Mouse (Mus musculus) liver, embryonic 16.5 days (tissue): ENCODE measurements around the gene Zfp583. TPM values are rescaled to one million over a fixed set of nuclear protein-coding genes. Genes with fewer than 3 reads are reported as not detected.

ENCODE experiments used
- ATAC-seq: fragments of 200-750 bp; cut with Nextera tagmentation; 2 replicates; pipeline ENCODE4 v1.8.0; 2017; ENCODE audit warnings: low read depth, mild to moderate bottlenecking, moderate number of reproducible peaks, moderate library complexity
- H3K27ac ChIP-seq: fragments of 300-500 bp; sonication (generic); 2 replicates; pipeline ENCODE4 v1.5.1; 2014; ENCODE audit warnings: mild to moderate bottlenecking, low read length
- H3K27me3 ChIP-seq: fragments of 300-500 bp; sonication (generic); 2 replicates; pipeline ENCODE4 v1.6.1; 2014; ENCODE audit warnings: low read depth, low read length, mixed read lengths; ENCODE audit not compliant: control insufficient read depth, insufficient read depth
- H3K36me3 ChIP-seq: fragments of 300-500 bp; sonication (generic); 2 replicates; pipeline ENCODE4 v1.6.1; 2014; ENCODE audit warnings: mild to moderate bottlenecking; ENCODE audit not compliant: control insufficient read depth, insufficient read depth
- H3K4me1 ChIP-seq: fragments of 300-500 bp; sonication (generic); 2 replicates; pipeline ENCODE4 v1.6.1; 2014; ENCODE audit warnings: low read depth, low read length, mixed read lengths; ENCODE audit not compliant: control insufficient read depth
- H3K4me2 ChIP-seq: fragments of 300-500 bp; sonication (generic); 2 replicates; pipeline ENCODE4 v1.6.1; 2014; ENCODE audit warnings: low read depth, low read length, mixed read lengths
- H3K4me3 ChIP-seq: fragments of 300-500 bp; sonication (generic); 2 replicates; pipeline ENCODE4 v1.5.1; 2014; ENCODE audit warnings: low read depth, mild to moderate bottlenecking, low read length
- H3K9ac ChIP-seq: fragments of 300-500 bp; sonication (generic); 2 replicates; pipeline ENCODE4 v1.6.1; 2014; ENCODE audit warnings: low read depth, low read length
- H3K9me3 ChIP-seq: fragments of 300-500 bp; sonication (generic); replicated peaks from 2 replicates; pipeline ENCODE4 v1.6.1; 2016; ENCODE audit warnings: low read length; ENCODE audit not compliant: control insufficient read depth
- WGBS: fragments of 180-500 bp; shearing (Covaris S2); extraction: QIAGEN DNeasy Blood & Tissue Kit; methylation state at CpG from one replicate; pipeline ENCODE4 v1.1.7; 2014; ENCODE audit not compliant: insufficient replicate concordance; 5-methylcytosine and 5-hydroxymethylcytosine counted together
- polyA plus RNA-seq: library from polyadenylated mRNA; unstranded; fragments of >200 nt; fragmentation: Nextera tagmentation; extraction: Ambion mirVana; gene quantifications from 2 replicates; pipeline ENCODE4 v1.2.1, GENCODE M21; 2015

Zfp583 gene
- polyA plus RNA-seq, 1 experiment from 2014 or later, result 0.45 TPM

GRCm38 (mm10) chr7:6277906-6278305 is 53.2 kb downstream of the Zfp583 start:
- no peak overlapping the region for H3K9ac ChIP-seq
- ATAC-seq, result peak; percentile 72
- no peaks in the 10 kb centered on the region for H3K9me3 ChIP-seq
- no peaks in the 10 kb centered on the region for H3K36me3 ChIP-seq
- 21% methylated on average over 3 of the region's 3 CpGs for WGBS
- H3K4me2 ChIP-seq, result no peak overlapping the region
- no peak overlapping the region for H3K4me3 ChIP-seq
- H3K27me3 ChIP-seq, result no peaks in the 10 kb centered on the region
- peaks cover 1% of the 10 kb centered on the region; the same call in 1 of the 2 replicates for H3K4me1 ChIP-seq
- H3K27ac ChIP-seq, result no peak overlapping the region

GRCm38 (mm10) chr7:6265695-6266094 is 65.4 kb downstream of the Zfp583 start:
- Histone ChIP-seq H3K4me2 (no peak overlapping the region), H3K9ac (no peak overlapping the region), H3K27me3 (no peaks in the 10 kb centered on the region), H3K4me1 (no peaks in the 10 kb centered on the region), H3K9me3 (no peaks in the 10 kb centered on the region), H3K4me3 (no peak overlapping the region), H3K36me3 (no peaks in the 10 kb centered on the region), H3K27ac (no peak overlapping the region)
- 41% methylated on average over 8 of the region's 8 CpGs for WGBS
- ATAC-seq, result no peak

Other genes starting within 250 kb of the Zfp583 start
- gene Zfp787, start 175.3 kb downstream of the Zfp583 start, polyA plus RNA-seq, result 9.7 and 10.0 TPM in 2 replicates
- 16.1 and 16.6 TPM in 2 replicates for gene Zfp444, start 159.1 kb downstream of the Zfp583 start, polyA plus RNA-seq
- not detected in 2 replicates for gene Galp, start 134.2 kb downstream of the Zfp583 start, polyA plus RNA-seq
- gene Zscan5b, start 109.0 kb downstream of the Zfp583 start, polyA plus RNA-seq, result not detected in 2 replicates
- gene Epp13, start 78.6 kb downstream of the Zfp583 start, polyA plus RNA-seq, result not detected in 2 replicates
- gene Zfp667, start 44.7 kb downstream of the Zfp583 start, polyA plus RNA-seq, result 3.6 and 4.4 TPM in 2 replicates
- 0.11 and 0.13 TPM in 2 replicates for gene Gm3854, start 12.5 kb upstream of the Zfp583 start, polyA plus RNA-seq
- gene Zfp78, start 32.0 kb upstream of the Zfp583 start, polyA plus RNA-seq, result 0.84 TPM in 2 replicates
- gene Zfp28, start 52.0 kb upstream of the Zfp583 start, polyA plus RNA-seq, result 1.2 and 1.3 TPM in 2 replicates
- not detected in 2 replicates for gene Smim17, start 67.4 kb upstream of the Zfp583 start, polyA plus RNA-seq
- not detected in 2 replicates for gene Gm20715, start 79.0 kb upstream of the Zfp583 start, polyA plus RNA-seq
- not detected in 2 replicates for gene Olfr1344, start 107.4 kb upstream of the Zfp583 start, polyA plus RNA-seq
- not detected in 2 replicates for gene Olfr1336, start 124.9 kb upstream of the Zfp583 start, polyA plus RNA-seq
- gene Olfr1346, start 135.8 kb upstream of the Zfp583 start, polyA plus RNA-seq, result not detected in 2 replicates
- gene Olfr5, start 155.7 kb upstream of the Zfp583 start, polyA plus RNA-seq, result not detected in 2 replicates
- not detected in 2 replicates for gene Olfr1347, start 168.5 kb upstream of the Zfp583 start, polyA plus RNA-seq
- gene Olfr1348, start 177.5 kb upstream of the Zfp583 start, polyA plus RNA-seq, result not detected in 2 replicates
- not detected in 2 replicates for gene Olfr1349, start 191.7 kb upstream of the Zfp583 start, polyA plus RNA-seq
- gene Olfr1350, start 233.6 kb upstream of the Zfp583 start, polyA plus RNA-seq, result not detected in 2 replicates